Mouse (Mus musculus): ENCODE data around the gene Kidins220. TPM values are rescaled to one million over a fixed set of nuclear protein-coding genes. Genes with fewer than 3 reads are reported as not detected.

Kidins220 gene
- polyA plus RNA-seq, 1 experiment from 2014 or later = 134 TPM

- Histone ChIP-seq H3K9me3 (no peaks in the 10 kb centered on the region), H3K27me3 (no peaks in the 10 kb centered on the region), H3K36me3 (peaks cover 89% of the 10 kb centered on the region), H3K27ac (no peak overlapping the region), H3K4me1 (replicated peaks) (no peaks in the 10 kb centered on the region), H3K4me2 (replicated peaks) (no peak overlapping the region), H3K9ac (replicated peaks) (no peak overlapping the region), H3K4me3 (replicated peaks) (no peak overlapping the region)
- ATAC-seq = no peak
- 80% methylated on average over 15 of the region's 15 CpGs for WGBS
These were observed 37.1 kb downstream of the Kidins220 start for GRCm38 (mm10) chr12:25011733-25012367.

GRCm38 (mm10) chr12:25012555-25013540 is 38.1 kb downstream of the Kidins220 start:
- H3K36me3 ChIP-seq = peaks cover 89% of the 10 kb centered on the region
- H3K27me3 ChIP-seq = no peaks in the 10 kb centered on the region
- no peak overlapping the region for H3K9ac ChIP-seq (replicated peaks)
- H3K27ac ChIP-seq = no peak overlapping the region
- no peaks in the 10 kb centered on the region for H3K4me1 ChIP-seq (replicated peaks)
- H3K4me3 ChIP-seq (replicated peaks) = no peak overlapping the region
- no peak for ATAC-seq
- no peak overlapping the region for H3K4me2 ChIP-seq (replicated peaks)
- no peaks in the 10 kb centered on the region for H3K9me3 ChIP-seq
- 91% methylated on average over 13 of the region's 13 CpGs for WGBS

- H3K36me3 ChIP-seq = peaks cover 88% of the 10 kb centered on the region
- H3K4me3 ChIP-seq (replicated peaks) = no peak overlapping the region
- no peak overlapping the region for H3K4me2 ChIP-seq (replicated peaks)
- WGBS = 97% methylated on average over 5 of the region's 5 CpGs
- no peak overlapping the region for H3K27ac ChIP-seq
- no peak overlapping the region for H3K9ac ChIP-seq (replicated peaks)
- H3K27me3 ChIP-seq = no peaks in the 10 kb centered on the region
- no peaks in the 10 kb centered on the region for H3K4me1 ChIP-seq (replicated peaks)
- no peaks in the 10 kb centered on the region for H3K9me3 ChIP-seq
- no peak for ATAC-seq
These were observed 39.7 kb downstream of the Kidins220 start for GRCm38 (mm10) chr12:25014307-25014927.

GRCm38 (mm10) chr12:25014938-25015337 is 40.2 kb downstream of the Kidins220 start:
- H3K4me1 ChIP-seq (replicated peaks) = no peaks in the 10 kb centered on the region
- WGBS = 95% methylated on average over 7 of the region's 7 CpGs
- no peak overlapping the region for H3K9ac ChIP-seq (replicated peaks)
- peaks cover 88% of the 10 kb centered on the region for H3K36me3 ChIP-seq
- no peak for ATAC-seq
- H3K4me3 ChIP-seq (replicated peaks) = no peak overlapping the region
- no peak overlapping the region for H3K27ac ChIP-seq
- no peaks in the 10 kb centered on the region for H3K27me3 ChIP-seq
- no peaks in the 10 kb centered on the region for H3K9me3 ChIP-seq
- H3K4me2 ChIP-seq (replicated peaks) = no peak overlapping the region

- Histone ChIP-seq H3K4me2 (replicated peaks) (no peak overlapping the region), H3K9me3 (no peaks in the 10 kb centered on the region), H3K36me3 (peaks cover 81% of the 10 kb centered on the region), H3K4me1 (replicated peaks) (no peaks in the 10 kb centered on the region), H3K4me3 (replicated peaks) (no peak overlapping the region), H3K27ac (no peak overlapping the region), H3K27me3 (no peaks in the 10 kb centered on the region), H3K9ac (replicated peaks) (no peak overlapping the region)
- no peak for ATAC-seq
- 93% methylated on average over 4 of the region's 4 CpGs for WGBS
These were observed 42.3 kb downstream of the Kidins220 start for GRCm38 (mm10) chr12:25016995-25017394.

GRCm38 (mm10) chr12:25021057-25021456 is 46.3 kb downstream of the Kidins220 start:
- Histone ChIP-seq H3K4me3 (replicated peaks) (no peak overlapping the region), H3K9me3 (no peaks in the 10 kb centered on the region), H3K4me1 (replicated peaks) (no peaks in the 10 kb centered on the region), H3K27me3 (no peaks in the 10 kb centered on the region), H3K4me2 (replicated peaks) (no peak overlapping the region), H3K27ac (no peak overlapping the region), H3K36me3 (peaks cover 57% of the 10 kb centered on the region), H3K9ac (replicated peaks) (no peak overlapping the region)
- WGBS = 92% methylated on average over 5 of the region's 5 CpGs
- ATAC-seq = no peak

- Histone ChIP-seq H3K36me3 (peaks cover 36% of the 10 kb centered on the region), H3K4me3 (replicated peaks) (no peak overlapping the region), H3K4me2 (replicated peaks) (no peak overlapping the region), H3K27me3 (no peaks in the 10 kb centered on the region), H3K9ac (replicated peaks) (no peak overlapping the region), H3K9me3 (no peaks in the 10 kb centered on the region), H3K27ac (no peak overlapping the region), H3K4me1 (replicated peaks) (no peaks in the 10 kb centered on the region)
- 61% methylated on average over 9 of the region's 9 CpGs for WGBS
- no peak for ATAC-seq
These were observed 50.3 kb downstream of the Kidins220 start for GRCm38 (mm10) chr12:25024862-25025545.

- H3K36me3 ChIP-seq = peaks cover 38% of the 10 kb centered on the region
- no peaks in the 10 kb centered on the region for H3K9me3 ChIP-seq
- no peak for ATAC-seq
These were observed 51.6 kb downstream of the Kidins220 start for GRCm38 (mm10) chr12:25026308-25026707.

GRCm38 (mm10) chr12:25027416-25027815 is 52.7 kb downstream of the Kidins220 start:
- Histone ChIP-seq H3K4me1 (replicated peaks) (no peaks in the 10 kb centered on the region), H3K4me3 (replicated peaks) (no peak overlapping the region), H3K9ac (replicated peaks) (no peak overlapping the region), H3K27me3 (no peaks in the 10 kb centered on the region), H3K27ac (no peak overlapping the region), H3K4me2 (replicated peaks) (no peak overlapping the region), H3K9me3 (no peaks in the 10 kb centered on the region), H3K36me3 (peaks cover 43% of the 10 kb centered on the region)
- ATAC-seq = peak; percentile 68; the same call in 1 of the 2 replicates
- 31% methylated on average over 2 of the region's 2 CpGs for WGBS

More at GRCm38 (mm10) chr12:25026308-25026707, 51.6 kb downstream of the Kidins220 start:
- H3K9ac ChIP-seq (replicated peaks) = no peak overlapping the region
- H3K27me3 ChIP-seq = no peaks in the 10 kb centered on the region
- H3K4me2 ChIP-seq (replicated peaks) = no peak overlapping the region
- H3K27ac ChIP-seq = no peak overlapping the region
- 87% methylated on average over 7 of the region's 7 CpGs for WGBS
- H3K4me1 ChIP-seq (replicated peaks) = no peaks in the 10 kb centered on the region
- H3K4me3 ChIP-seq (replicated peaks) = no peak overlapping the region

- no peaks in the 10 kb centered on the region for H3K27me3 ChIP-seq
- peak overlapping the region; percentile 79 for H3K27ac ChIP-seq
- peak; percentile 88 for ATAC-seq
- H3K4me2 ChIP-seq (replicated peaks) = no peak overlapping the region
- no peak overlapping the region for H3K4me3 ChIP-seq (replicated peaks)
- H3K4me1 ChIP-seq (replicated peaks) = peaks cover 29% of the 10 kb centered on the region
- WGBS = 4% methylated on average over 9 of the region's 9 CpGs
- no peaks in the 10 kb centered on the region for H3K9me3 ChIP-seq
- H3K36me3 ChIP-seq = peaks cover 32% of the 10 kb centered on the region
- H3K9ac ChIP-seq (replicated peaks) = no peak overlapping the region
These were observed 59.1 kb downstream of the Kidins220 start for GRCm38 (mm10) chr12:25033662-25034337.

GRCm38 (mm10) chr12:25034338-25034953 is 59.7 kb downstream of the Kidins220 start:
- H3K4me2 ChIP-seq (replicated peaks) = peak overlapping the region; percentile 22
- H3K4me3 ChIP-seq (replicated peaks) = no peak overlapping the region
- peak overlapping the region; percentile 24; the same call in 1 of the 2 replicates for H3K9ac ChIP-seq (replicated peaks)
- WGBS = 30% methylated on average over 8 of the region's 8 CpGs
- no peaks in the 10 kb centered on the region for H3K9me3 ChIP-seq
- H3K36me3 ChIP-seq = peaks cover 36% of the 10 kb centered on the region
- peak; percentile 64 for ATAC-seq
- no peaks in the 10 kb centered on the region for H3K27me3 ChIP-seq
- H3K27ac ChIP-seq = peak overlapping the region; percentile 79
- H3K4me1 ChIP-seq (replicated peaks) = peaks cover 29% of the 10 kb centered on the region

Measured in midbrain, embryonic 13.5 days (tissue).